Mouse (Mus musculus): ENCODE results near the gene Zbtb48.

- TF ChIP-seq CTCF (IDR thresholded peaks at IDR 0.05; ENCODE audit: low read depth, low read length) (no peak), TAL1 (conservative IDR thresholded peaks at IDR 0.05; ENCODE audit: low read depth, low read length) (no peak), POLR2AphosphoS5 (IDR thresholded peaks at IDR 0.05; ENCODE audit: insufficient replicate concordance, low read depth, low read length) (0 out of 2 replicates have a peak, but pooled peaks have one; percentile 28), GATA1 (IDR thresholded peaks at IDR 0.05; ENCODE audit: borderline replicate concordance, low read length) (no peak)
These were observed 35.1 kb upstream of the Zbtb48 start for GRCm38 (mm10) chr4:152062390-152063110.
